Mouse (Mus musculus) CH12.LX (cell line): ENCODE data around the gene Tvp23a. TPM values are rescaled to one million over a fixed set of nuclear protein-coding genes. Genes with fewer than 3 reads are reported as not detected.

ENCODE experiments used
- DNase-seq: peaks from one replicate; pipeline ENCODE4 v3.0.0-alpha.2; 2013; ENCODE audit errors: extremely low read depth
- H3K27ac ChIP-seq: 2 replicates; pipeline ENCODE4 v1.5.1; 2012; ENCODE audit warnings: low read depth, mild to moderate bottlenecking, control low read depth, moderate library complexity; ENCODE audit not compliant: insufficient read depth
- H3K27me3 ChIP-seq: replicated peaks from 2 replicates; pipeline ENCODE3; 2012; ENCODE audit warnings: inconsistent platforms
- H3K36me3 ChIP-seq, 2 experiments: replicated peaks in 1 of 2; 2 replicates each; pipeline versions ENCODE3 to v1.6.1; 2012; ENCODE audit warnings: inconsistent platforms in 1 of 2, low read length in 1 of 2, mild to moderate bottlenecking in 1 of 2, mixed read lengths in 1 of 2, moderate library complexity in 1 of 2; ENCODE audit not compliant: control insufficient read depth in 1 of 2, insufficient read depth in 1 of 2
- H3K4me1 ChIP-seq, 2 experiments: 2 replicates each; pipeline ENCODE4 v1.6.1; 2012; ENCODE audit warnings: inconsistent platforms in 1 of 2, moderate library complexity in 1 of 2; ENCODE audit not compliant: insufficient read depth in 2 of 2, control insufficient read depth in 1 of 2
- H3K4me2 ChIP-seq: 2 replicates; pipeline ENCODE4 v1.6.1; 2012; ENCODE audit warnings: low read depth, mild to moderate bottlenecking, control low read depth; ENCODE audit not compliant: poor library complexity, insufficient read depth, severe bottlenecking
- H3K4me3 ChIP-seq, 3 experiments: fragments of 150-350 bp in 1 of 3; sonication (generic) in 1 of 3; replicated peaks in 1 of 3; 2 replicates each; pipeline versions ENCODE3 to v1.5.1; 2011 to 2012; ENCODE audit warnings: low read depth in 2 of 3, low read length in 2 of 3, mild to moderate bottlenecking in 2 of 3, moderate library complexity in 2 of 3, control low read depth in 1 of 3, improper control_type of control experiment in 1 of 3, inconsistent platforms in 1 of 3, mixed read lengths in 1 of 3; ENCODE audit not compliant: poor library complexity in 1 of 3
- H3K79me2 ChIP-seq: replicated peaks from 2 replicates; pipeline ENCODE4 v1.6.1; 2012; ENCODE audit warnings: mild to moderate bottlenecking, moderate library complexity; ENCODE audit not compliant: control insufficient read depth, poor library complexity, insufficient read depth, severe bottlenecking; ENCODE audit errors: extremely low read depth
- H3K9ac ChIP-seq: 2 replicates; pipeline ENCODE4 v1.6.1; 2012; ENCODE audit warnings: low read depth, mild to moderate bottlenecking, control low read depth, moderate library complexity; ENCODE audit not compliant: insufficient read depth
- H3K9me3 ChIP-seq: replicated peaks from 2 replicates; pipeline ENCODE3; 2012; ENCODE audit warnings: low read length, inconsistent platforms, mixed read lengths
- BHLHE40 ChIP-seq: IDR thresholded peaks from 2 replicates; pipeline ENCODE4 v1.6.1; 2011; ENCODE audit warnings: mild to moderate bottlenecking, low read depth, low read length, improper control_type of control experiment
- CHD1 ChIP-seq: IDR thresholded peaks from 2 replicates; pipeline ENCODE4 v1.6.1; 2012; ENCODE audit warnings: low read depth, low read length, improper control_type of control experiment, inconsistent platforms
- CHD2 ChIP-seq: IDR thresholded peaks from 2 replicates; pipeline ENCODE4 v1.6.1; 2011; ENCODE audit warnings: low read length, improper control_type of control experiment
- CTCF ChIP-seq, 2 experiments: IDR thresholded peaks in 1 of 2; conservative IDR thresholded peaks in 1 of 2; 2 replicates each; pipeline ENCODE4 v1.5.1; 2011 to 2012; ENCODE audit warnings: low read depth in 2 of 2, low read length in 2 of 2, improper control_type of control experiment in 1 of 2, inconsistent platforms in 1 of 2, mild to moderate bottlenecking in 1 of 2, moderate library complexity in 1 of 2
- E2F4 ChIP-seq: IDR thresholded peaks from 2 replicates; pipeline ENCODE4 v1.6.1; 2011; ENCODE audit warnings: low read depth, low read length, improper control_type of control experiment; ENCODE audit not compliant: insufficient replicate concordance
- ELF1 ChIP-seq: IDR thresholded peaks from 2 replicates; pipeline ENCODE4 v1.6.1; 2014; ENCODE audit warnings: low read depth, mild to moderate bottlenecking, inconsistent platforms, low read length, improper control_type of control experiment
- EP300 ChIP-seq: IDR thresholded peaks from 2 replicates; pipeline ENCODE4 v1.6.1; 2011; ENCODE audit warnings: low read length, improper control_type of control experiment
- ETS1 ChIP-seq: conservative IDR thresholded peaks from 2 replicates; pipeline ENCODE4 v1.6.1; 2012; ENCODE audit warnings: low read depth, mild to moderate bottlenecking, inconsistent platforms, low read length, improper control_type of control experiment, moderate library complexity
- GABPA ChIP-seq: IDR thresholded peaks from 2 replicates; pipeline ENCODE4 v1.6.1; 2012; ENCODE audit warnings: low read depth, low read length, improper control_type of control experiment, inconsistent platforms; ENCODE audit not compliant: insufficient replicate concordance
- HCFC1 ChIP-seq: IDR thresholded peaks from 2 replicates; pipeline ENCODE4 v1.6.1; 2012; ENCODE audit warnings: low read depth, mild to moderate bottlenecking, inconsistent platforms, low read length, improper control_type of control experiment
- IRF4 ChIP-seq: IDR thresholded peaks from 2 replicates; pipeline ENCODE4 v1.6.1; 2014; ENCODE audit warnings: low read depth, mild to moderate bottlenecking, inconsistent platforms, low read length, improper control_type of control experiment
- JUN ChIP-seq: IDR thresholded peaks from 2 replicates; pipeline ENCODE4 v1.6.1; 2011; ENCODE audit warnings: low read depth, mild to moderate bottlenecking, low read length, improper control_type of control experiment, moderate library complexity; ENCODE audit not compliant: insufficient read depth
- MAFK ChIP-seq: IDR thresholded peaks from 2 replicates; pipeline ENCODE4 v1.6.1; 2011; ENCODE audit warnings: low read length, improper control_type of control experiment; ENCODE audit not compliant: insufficient replicate concordance
- MAX ChIP-seq: IDR thresholded peaks from 2 replicates; pipeline ENCODE4 v1.6.1; 2011; ENCODE audit warnings: low read length, improper control_type of control experiment
- MAZ ChIP-seq: IDR thresholded peaks from 2 replicates; pipeline ENCODE4 v1.6.1; 2012; ENCODE audit warnings: low read depth, mild to moderate bottlenecking, inconsistent platforms, low read length, improper control_type of control experiment, moderate library complexity
- MEF2A ChIP-seq: IDR thresholded peaks from 2 replicates; pipeline ENCODE4 v1.6.1; 2014; ENCODE audit warnings: low read depth, mild to moderate bottlenecking, inconsistent platforms, low read length, improper control_type of control experiment, borderline replicate concordance
- MYC ChIP-seq: IDR thresholded peaks from 2 replicates; pipeline ENCODE4 v1.6.1; 2011; ENCODE audit warnings: low read depth, mild to moderate bottlenecking, improper control_type of control experiment, low read length
- NELFE ChIP-seq: IDR thresholded peaks from 2 replicates; pipeline ENCODE4 v1.6.1; 2011; ENCODE audit warnings: low read depth, low read length, improper control_type of control experiment
- NRF1 ChIP-seq: IDR thresholded peaks from 2 replicates; pipeline ENCODE4 v1.6.1; 2014; ENCODE audit warnings: low read depth, mild to moderate bottlenecking, inconsistent platforms, low read length, improper control_type of control experiment, moderate library complexity
- PAX5 ChIP-seq: IDR thresholded peaks from 2 replicates; pipeline ENCODE4 v1.6.1; 2012; ENCODE audit warnings: low read length, inconsistent platforms, mixed read lengths
- POLR2A ChIP-seq: IDR thresholded peaks from 2 replicates; pipeline ENCODE4 v1.6.1; 2011; ENCODE audit warnings: low read depth, mild to moderate bottlenecking, improper control_type of control experiment, low read length
- POLR2AphosphoS2 ChIP-seq: IDR thresholded peaks from 2 replicates; pipeline ENCODE4 v1.6.1; 2011; ENCODE audit warnings: low read depth, low read length, improper control_type of control experiment
- RAD21 ChIP-seq: IDR thresholded peaks from 2 replicates; pipeline ENCODE4 v1.6.1; 2011; ENCODE audit warnings: low read depth, mild to moderate bottlenecking, low read length, improper control_type of control experiment, moderate library complexity
- SIN3A ChIP-seq: IDR thresholded peaks from 2 replicates; pipeline ENCODE4 v1.6.1; 2012; ENCODE audit warnings: low read length, improper control_type of control experiment, inconsistent platforms
- SMC3 ChIP-seq: IDR thresholded peaks from 2 replicates; pipeline ENCODE4 v1.6.1; 2011; ENCODE audit warnings: low read depth, low read length, improper control_type of control experiment
- TBP ChIP-seq: conservative IDR thresholded peaks from 2 replicates; pipeline ENCODE4 v1.6.1; 2011; ENCODE audit warnings: low read depth, low read length, improper control_type of control experiment
- UBTF ChIP-seq: IDR thresholded peaks from 2 replicates; pipeline ENCODE4 v1.6.1; 2012; ENCODE audit warnings: low read depth, mild to moderate bottlenecking, inconsistent platforms, low read length, improper control_type of control experiment, moderate library complexity
- USF1 ChIP-seq: IDR thresholded peaks from 2 replicates; pipeline ENCODE4 v1.6.1; 2014; ENCODE audit warnings: low read depth, mild to moderate bottlenecking, inconsistent platforms, low read length, improper control_type of control experiment
- ZMIZ1 ChIP-seq: IDR thresholded peaks from 2 replicates; pipeline ENCODE4 v1.6.1; 2012; ENCODE audit warnings: low read depth, mild to moderate bottlenecking, inconsistent platforms, low read length, improper control_type of control experiment
- dilution Hi-C: fragments of 300-500 bp; cut with MboI; formaldehyde crosslinking; loops from 2 replicates; pipeline ENCODE4 v1.14.3; 2020; ENCODE audit warnings: low sequenced_read_pairs; ENCODE audit not compliant: extremely low pct_unique_long_range_greater_than_20kb, extremely low pct_ligation_motif_present
- in situ Hi-C: fragments of 300-500 bp; cut with MboI; formaldehyde crosslinking; loops from 3 replicates; pipeline ENCODE4 v1.14.3; 2019; ENCODE audit warnings: low sequenced_read_pairs, low pct_ligation_motif_present, low pct_unique_long_range_greater_than_20kb, mixed read lengths
- polyA plus RNA-seq: library from polyadenylated mRNA; unstranded; fragments of >175 nt; gene quantifications from 2 replicates; pipeline ENCODE4 v1.2.1, GENCODE M21; 2012; ENCODE audit warnings: low read depth; ENCODE audit not compliant: insufficient read length
- total RNA-seq, 2 experiments: library from RNA; depleted of rRNA; stranded (reverse); fragments of 300-350 nt in 1 of 2; fragments of >200 nt in 1 of 2; gene quantifications; 2 replicates each; pipeline ENCODE4 v1.2.3; 2012 to 2014

The Tvp23a gene
- total and polyA plus RNA-seq, 3 experiments: 0.68 to 1.8 TPM; not detected in 1

GRCm38 (mm10) chr16:10491716-10492115 lies 44.6 kb upstream of the Tvp23a start:
- no peak overlapping the region; the same call in 1 of the 2 replicates for H3K4me2 ChIP-seq
- TF ChIP-seq ZMIZ1 (no peak), IRF4 (0 out of 2 replicates have a peak, but pooled peaks have one; percentile 5), MYC (no peak), SIN3A (0 out of 2 replicates have a peak, but pooled peaks have one; percentile 39), CHD2 (0 out of 2 replicates have a peak, but pooled peaks have one; percentile 35), MEF2A (no peak), CHD1 (peak; percentile 67), EP300 (0 out of 2 replicates have a peak, but pooled peaks have one; percentile 35), MAX (0 out of 2 replicates have a peak, but pooled peaks have one; percentile 22)
- peaks cover 9% of the 10 kb centered on the region for H3K79me2 ChIP-seq
- peaks cover 34 to 58% of the 10 kb centered on the region in 2 experiments for H3K4me1 ChIP-seq
- H3K36me3 ChIP-seq: peaks cover 3 to 47% of the 10 kb centered on the region in 2 experiments
- peak overlapping the region in 2 of 3 experiments; percentile 70 to 81 for H3K4me3 ChIP-seq
- H3K9ac ChIP-seq: no peak overlapping the region
- no peaks in the 10 kb centered on the region for H3K27me3 ChIP-seq
- DNase-seq: no peak
- in situ Hi-C loops: no loop called here
- no peaks in the 10 kb centered on the region for H3K9me3 ChIP-seq
- dilution Hi-C loops: no loop called here
- peak overlapping the region; percentile 12 for H3K27ac ChIP-seq

GRCm38 (mm10) chr16:10490503-10491150 lies 43.5 kb upstream of the Tvp23a start:
- Histone ChIP-seq H3K36me3 (peaks cover 3 to 44% of the 10 kb centered on the region in 2 experiments), H3K79me2 (peaks cover 9% of the 10 kb centered on the region), H3K9me3 (no peaks in the 10 kb centered on the region), H3K27ac (peak overlapping the region; percentile 50), H3K27me3 (no peaks in the 10 kb centered on the region), H3K4me1 (peaks cover 28 to 57% of the 10 kb centered on the region in 2 experiments), H3K4me2 (peak overlapping the region; percentile 94), H3K4me3 (peak overlapping the region; percentile 59 to 81 (median 70)), H3K9ac (peak overlapping the region; percentile 39)
- in situ Hi-C loops (no loop called here), dilution Hi-C loops (no loop called here)
- no peak for DNase-seq
- TF ChIP-seq ELF1 (0 out of 2 replicates have a peak, but pooled peaks have one; percentile 19), MAX (0 out of 2 replicates have a peak, but pooled peaks have one; percentile 31), MAZ (0 out of 2 replicates have a peak, but pooled peaks have one; percentile 9), CHD1 (no peak), TBP (0 out of 2 replicates have a peak, but pooled peaks have one; percentile 6), NRF1 (no peak), NELFE (peak; percentile 18; the same call in 1 of the 2 replicates), PAX5 (no peak), UBTF (0 out of 2 replicates have a peak, but pooled peaks have one; percentile 60), POLR2A (peak; percentile 37; the same call in 1 of the 2 replicates), HCFC1 (no peak), CTCF (conservative IDR thresholded peaks at IDR 0.05 in 1 of 2, IDR thresholded peaks at IDR 0.05 in 1 of 2; ENCODE audit: low read depth in 2 of 2, low read length in 2 of 2) (peak in 1 of 2 experiments; percentile 52; a peak in 2 of 4 replicates), RAD21 (peak; percentile 50), USF1 (no peak), MAFK (no peak), EP300 (0 out of 2 replicates have a peak, but pooled peaks have one; percentile 6), GABPA (no peak), POLR2AphosphoS2 (no peak), MEF2A (0 out of 2 replicates have a peak, but pooled peaks have one; percentile 16), BHLHE40 (no peak; the same call in 1 of the 2 replicates), JUN (no peak), SMC3 (peak; percentile 42), CHD2 (no peak), E2F4 (no peak), IRF4 (no peak), MYC (0 out of 2 replicates have a peak, but pooled peaks have one; percentile 33), ETS1 (no peak)
